10 mouse cellular contexts compared by ENCODE assay signal in genomic region chr2:33165710-33166374, GRCm38 (mm10). TPM values are rescaled to one million over a fixed set of nuclear protein-coding genes. Genes with fewer than 3 reads are reported as not detected.
DNase-seq lines count a peak whose midpoint lies in the region; ATAC-seq and TF ChIP-seq lines count a peak whose summit lies in the region.
"Had no signal": no experiment of that assay in that cellular context is flagged by ENCODE, and none has a peak within 500 bp of the region (broad histone marks: within the 10 kb centered on the region; RNA-seq: fewer than 3 reads in every experiment).

No protein-coding gene starts in this region.

- no peak overlapping the region for H3K4me2 ChIP-seq in kidney, postnatal 0 days (ENCODE audit: low read length)
- no peak overlapping the region for H3K4me2 ChIP-seq in stomach, embryonic 16.5 days (ENCODE audit: low read depth, low read length)

- TF ChIP-seq CTCF in kidney, postnatal 0 days (IDR thresholded peaks at IDR 0.05; ENCODE audit: low read depth): peak; percentile 21; the same call in 1 of the 2 replicates

- ATAC-seq in kidney, postnatal 0 days (replicated peaks; ENCODE audit: low FRiP score, low read depth): peak; percentile 80
- peak; percentile 70; the same call in 1 of the 2 replicates for ATAC-seq in stomach, embryonic 16.5 days (ENCODE audit: insufficient read depth, low FRiP score)
- no peak for ATAC-seq in granulocyte monocyte progenitor cell, adult 5-6 weeks (replicated peaks; ENCODE audit: poor library complexity, severe bottlenecking)

- H3K9me3 ChIP-seq in kidney, postnatal 0 days (replicated peaks; ENCODE audit: low read length): no peaks in the 10 kb centered on the region
- no peaks in the 10 kb centered on the region for H3K9me3 ChIP-seq in stomach, embryonic 16.5 days (replicated peaks; ENCODE audit: control insufficient read depth, low read length)

- peak; percentile 94 for DNase-seq in heart, adult 11 months
- no peak for DNase-seq in heart, adult 8-10 months (ENCODE audit: low spot score)
- DNase-seq in ovary, adult 18-20 months (ENCODE audit: low spot score): peak; percentile 47
- DNase-seq in ovary, postnatal 10 days (ENCODE audit: low spot score): no peak
- DNase-seq in kidney, postnatal 0 days (ENCODE audit: low spot score): peak; percentile 72
- no peak for DNase-seq in right cerebral cortex, adult 18-20 months
- DNase-seq: thymus, postnatal 4 days had no signal

- no peaks in the 10 kb centered on the region for H3K36me3 ChIP-seq in kidney, postnatal 0 days (ENCODE audit: insufficient read depth, low read length)
- no peaks in the 10 kb centered on the region for H3K36me3 ChIP-seq in stomach, embryonic 16.5 days (ENCODE audit: control insufficient read depth, insufficient read depth, low read length)

- H3K4me1 ChIP-seq in kidney, postnatal 0 days (replicated peaks; ENCODE audit: insufficient read depth, low read length): peaks cover 28% of the 10 kb centered on the region
- peaks cover 20% of the 10 kb centered on the region for H3K4me1 ChIP-seq in stomach, embryonic 16.5 days (ENCODE audit: control insufficient read depth, insufficient read depth, low read length)

- H3K27me3 ChIP-seq in kidney, postnatal 0 days (ENCODE audit: insufficient read depth, low read length): no peaks in the 10 kb centered on the region
- H3K27me3 ChIP-seq in stomach, embryonic 16.5 days (ENCODE audit: control insufficient read depth, insufficient read depth, low read length): no peaks in the 10 kb centered on the region

- no peak overlapping the region for H3K4me3 ChIP-seq in kidney, postnatal 0 days (replicated peaks; ENCODE audit: low read depth, low read length)
- no peak overlapping the region for H3K4me3 ChIP-seq in stomach, embryonic 16.5 days (replicated peaks; ENCODE audit: low read length)

- 18% methylated on average over 7 of the region's 7 CpGs for WGBS in kidney, postnatal 0 days
- WGBS in stomach, embryonic 16.5 days: 31% methylated on average over 7 of the region's 7 CpGs

- H3K9ac ChIP-seq in kidney, postnatal 0 days (ENCODE audit: low read depth, low read length): no peak overlapping the region
- H3K9ac ChIP-seq in stomach, embryonic 16.5 days (ENCODE audit: low read length): peak overlapping the region; percentile 29; the same call in 1 of the 2 replicates
- H3K9ac ChIP-seq: liver, embryonic 14.5 days had no signal

- peak overlapping the region; percentile 88 for H3K27ac ChIP-seq in kidney, postnatal 0 days
- peak overlapping the region; percentile 70 for H3K27ac ChIP-seq in stomach, embryonic 16.5 days (ENCODE audit: low read length)
- H3K27ac ChIP-seq: liver, embryonic 14.5 days had no signal

RNA-seq across cellular contexts. Expression of gene Garnl3, which starts 34.4 kb away (rescaled TPM):
- 1 to 10 TPM; 2.6 to 6.7 (median 3.5) TPM for total RNA-seq in heart, adult 8-10 months (2022)
- polyA plus RNA-seq in kidney, postnatal 0 days (2015; fragmentation: Nextera tagmentation; extraction: Ambion mirVana): 6.6 and 6.9 TPM in 2 replicates
- 14.1 and 16.6 TPM in 2 replicates for polyA plus RNA-seq in stomach, embryonic 16.5 days (2015; fragmentation: Nextera tagmentation; extraction: Ambion mirVana)
- total RNA-seq in granulocyte monocyte progenitor cell, adult 5-6 weeks (2014; fragmentation: Nextera tagmentation): not detected in 2 replicates
- total RNA-seq in granulocyte monocyte progenitor cell, adult 5-6 weeks (2017): 0.13 TPM in 1 of 2 replicates, not detected in the other

RNA-seq across cellular contexts. Expression of gene Angptl2, which starts 50.0 kb away (rescaled TPM):
- 10 to 100 TPM; 32.9 to 57.7 (median 53.5) TPM for total RNA-seq in heart, adult 8-10 months (2022)
- 36.9 and 41.1 TPM in 2 replicates for polyA plus RNA-seq in kidney, postnatal 0 days (2015; fragmentation: Nextera tagmentation; extraction: Ambion mirVana)
- polyA plus RNA-seq in stomach, embryonic 16.5 days (2015; fragmentation: Nextera tagmentation; extraction: Ambion mirVana): 59.5 and 69.6 TPM in 2 replicates
- total RNA-seq in granulocyte monocyte progenitor cell, adult 5-6 weeks (2014; fragmentation: Nextera tagmentation): 0.92 and 1.6 TPM in 2 replicates
- total RNA-seq in granulocyte monocyte progenitor cell, adult 5-6 weeks (2017): 1.3 TPM in 2 replicates

Comparison
In these comparisons a context has a peak if more than half of its experiments do, and no peak if none do; other contexts are left out.
1. DNase-seq: peak in heart, adult 11 months (single experiment), ovary, adult 18-20 months (single experiment) and kidney, postnatal 0 days (single experiment); none in heart, adult 8-10 months (single experiment), ovary, postnatal 10 days (single experiment) and right cerebral cortex, adult 18-20 months (single experiment).
2. RNA of gene Angptl2, which starts 50.0 kb away (total RNA-seq): 32.9 to 57.7 TPM in heart, adult 8-10 months; 0.92 to 1.6 TPM in granulocyte monocyte progenitor cell, adult 5-6 weeks; every median in the first group is over 10 times any median in the second.